Mouse (Mus musculus) thymus, adult 18-20 months (tissue): Measurements from ENCODE around the gene Tmem106c.

ENCODE experiments used
- DNase-seq, 2 experiments: peaks; one replicate each; pipeline ENCODE4 v3.0.0; 2022; ENCODE audit warnings: mixed read lengths in 2 of 2

The Tmem106c gene

GRCm38 (mm10) chr15:98002113-98002990, 38.4 kb downstream of the Tmem106c start:
- no peak for DNase-seq

- DNase-seq, result no peak
Measured at GRCm38 (mm10) chr15:98002991-98003821, 39.2 kb downstream of the Tmem106c start.

- DNase-seq, result no peak
Measured at GRCm38 (mm10) chr15:98003822-98004739, 40.1 kb downstream of the Tmem106c start, which contains the start of gene Col2a1. TSS of gene Col2a1 (minus strand) at chr15:98004695.

GRCm38 (mm10) chr15:98004740-98005159, 40.8 kb downstream of the Tmem106c start:
- DNase-seq, result no peak

GRCm38 (mm10) chr15:98005181-98005580, 41.2 kb downstream of the Tmem106c start:
- no peak for DNase-seq

- no peak for DNase-seq
Measured at GRCm38 (mm10) chr15:98012810-98013209, 48.8 kb downstream of the Tmem106c start.

- no peak for DNase-seq
Measured at GRCm38 (mm10) chr15:98017925-98018324, 53.9 kb downstream of the Tmem106c start.

- DNase-seq, result no peak
Measured at GRCm38 (mm10) chr15:98019047-98019446, 55.0 kb downstream of the Tmem106c start.
